Mouse (Mus musculus) heart, postnatal 0 days (tissue): ENCODE measurements around the gene Cacna2d2.

Source experiments
- CTCF ChIP-seq: IDR thresholded peaks from 2 replicates; pipeline ENCODE4 v1.5.1; 2016; ENCODE audit warnings: antibody characterized with exemption, control low read depth, low read depth
- EP300 ChIP-seq: IDR thresholded peaks from 2 replicates; pipeline ENCODE4 v1.6.1; 2016; ENCODE audit warnings: antibody characterized with exemption, low read depth

DNA sequence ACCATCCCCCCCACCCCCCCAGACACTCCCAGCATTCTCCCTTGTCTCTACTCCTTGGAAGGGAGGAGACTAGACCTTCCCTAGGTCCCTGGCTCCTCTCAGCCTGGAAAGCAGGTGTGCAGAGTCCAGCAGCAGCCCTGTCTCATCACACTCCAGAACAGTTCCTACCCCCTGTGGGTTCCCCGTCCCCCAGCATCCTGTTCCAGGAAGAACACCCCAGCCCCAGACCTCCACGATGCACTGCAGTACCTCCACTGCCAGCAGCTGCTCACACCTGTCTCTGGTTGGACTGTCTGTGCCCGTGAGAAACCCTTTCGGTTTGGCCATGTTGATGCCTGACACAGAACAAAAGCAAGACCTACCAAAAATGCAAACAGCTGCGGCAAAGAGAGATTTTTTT, 121.8 kb downstream of the Cacna2d2 start:
- TF ChIP-seq CTCF: no peak
- no peak for TF ChIP-seq EP300
